Mouse (Mus musculus): ENCODE data around the gene Cmss1.

DNA sequence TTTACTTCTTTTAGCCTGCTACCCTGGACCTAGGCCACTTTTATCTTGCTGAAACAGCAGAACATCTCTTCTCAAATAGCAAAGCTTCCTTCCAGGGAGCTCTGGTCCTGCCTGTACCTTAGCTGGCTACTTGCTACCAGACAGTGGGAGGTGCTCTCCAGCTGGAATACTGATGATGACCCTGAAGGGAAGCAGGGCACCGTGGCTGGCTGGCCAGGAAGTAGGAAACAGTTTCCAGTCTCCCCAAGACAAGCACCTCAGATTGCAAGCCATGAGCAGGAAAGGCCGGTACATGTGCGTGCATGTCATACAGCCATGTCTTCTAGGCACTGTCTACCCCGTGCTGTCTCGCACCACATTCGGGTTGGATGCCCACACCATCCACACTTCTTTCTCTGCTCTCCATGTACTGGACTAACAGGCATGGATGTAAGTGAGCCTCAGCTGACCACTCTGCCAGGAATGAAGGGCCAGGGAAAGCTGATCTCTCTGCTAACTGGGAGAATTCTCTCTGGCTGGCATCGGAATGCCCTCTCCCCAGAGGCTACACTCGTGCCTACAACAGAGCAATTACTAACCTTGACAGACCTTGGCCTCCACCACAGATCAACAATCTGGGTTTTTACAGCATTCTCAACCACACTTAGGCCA, 236.7 kb downstream of the Cmss1 start:
- TF ChIP-seq CTCF (IDR thresholded peaks at IDR 0.05; ENCODE audit: low read depth) = no peak
- no peak for TF ChIP-seq EP300 (IDR thresholded peaks at IDR 0.05; ENCODE audit: low read depth)

Data from liver, postnatal 0 days (tissue).